In the genomic region with DNA sequence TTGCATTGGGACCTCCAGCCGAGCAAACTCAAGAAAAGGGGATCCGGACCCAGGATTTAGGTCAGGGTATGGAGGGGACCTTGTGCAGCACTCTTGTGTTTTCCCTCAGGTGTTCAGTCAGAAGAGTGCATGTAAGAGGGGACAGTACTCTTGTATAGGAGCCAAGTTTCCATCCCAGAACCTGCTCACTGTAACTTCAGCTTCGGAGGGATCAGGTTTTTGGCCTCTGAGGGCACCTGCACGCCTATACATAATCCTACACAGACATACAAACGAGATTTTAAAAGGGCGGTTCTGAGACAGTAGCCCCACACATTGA, we compare ENCODE assay signal across 8 mouse cellular contexts. TPM values are rescaled to one million over a fixed set of nuclear protein-coding genes. Genes with fewer than 3 reads are reported as not detected.
DNase-seq lines count a peak whose midpoint lies in the region; ATAC-seq and TF ChIP-seq lines count a peak whose summit lies in the region.

No protein-coding gene starts in this region.

- no peak for ATAC-seq in embryonic facial prominence, embryonic 12.5 days (ENCODE audit: insufficient number of reproducible peaks, insufficient read depth, low FRiP score, low TSS enrichment)
- ATAC-seq in intestine, embryonic 14.5 days (replicated peaks; ENCODE audit: low FRiP score, low TSS enrichment, low read depth) = no peak
- no peak for ATAC-seq in midbrain, postnatal 0 days (ENCODE audit: low FRiP score)

- H3K4me3 ChIP-seq in kidney, adult 2 months (ENCODE audit: insufficient read depth, low read depth, low read length) = no peak overlapping the region
- H3K4me3 ChIP-seq in embryonic facial prominence, embryonic 12.5 days = peak overlapping the region; percentile 29
- no peak overlapping the region for H3K4me3 ChIP-seq in intestine, embryonic 14.5 days (ENCODE audit: low read depth, low read length)
- H3K4me3 ChIP-seq in midbrain, postnatal 0 days (ENCODE audit: low read depth, low read length) = peak overlapping the region; percentile 79; the same call in 1 of the 2 replicates

- H3K9me3 ChIP-seq in embryonic facial prominence, embryonic 12.5 days = no peaks in the 10 kb centered on the region
- no peaks in the 10 kb centered on the region for H3K9me3 ChIP-seq in intestine, embryonic 14.5 days (ENCODE audit: control insufficient read depth, low read length)
- H3K9me3 ChIP-seq in midbrain, postnatal 0 days (ENCODE audit: low read length) = no peaks in the 10 kb centered on the region

- TF ChIP-seq POLR2A in kidney, adult 2 months (IDR thresholded peaks at IDR 0.05; ENCODE audit: low read depth, low read length) = no peak

- no peaks in the 10 kb centered on the region for H3K27me3 ChIP-seq in kidney, adult 2 months (replicated peaks; ENCODE audit: control insufficient read depth, insufficient read depth, low read length)
- no peaks in the 10 kb centered on the region for H3K27me3 ChIP-seq in embryonic facial prominence, embryonic 12.5 days
- H3K27me3 ChIP-seq in intestine, embryonic 14.5 days (replicated peaks; ENCODE audit: control insufficient read depth, insufficient read depth, low read length) = no peaks in the 10 kb centered on the region
- no peaks in the 10 kb centered on the region for H3K27me3 ChIP-seq in midbrain, postnatal 0 days (ENCODE audit: insufficient read depth, low read length)

- no peak for TF ChIP-seq CTCF in kidney, adult 2 months (conservative IDR thresholded peaks at IDR 0.05; ENCODE audit: insufficient read depth, insufficient read length, low read depth, low read length)
- no peak for TF ChIP-seq CTCF in midbrain, postnatal 0 days (IDR thresholded peaks at IDR 0.05)

- H3K4me2 ChIP-seq in embryonic facial prominence, embryonic 12.5 days (replicated peaks) = peak overlapping the region; percentile 88
- H3K4me2 ChIP-seq in intestine, embryonic 14.5 days (ENCODE audit: low read length) = peak overlapping the region; percentile 59
- peak overlapping the region; percentile 86; the same call in 1 of the 2 replicates for H3K4me2 ChIP-seq in midbrain, postnatal 0 days (ENCODE audit: low read depth, low read length, poor library complexity, severe bottlenecking)

- H3K9ac ChIP-seq in embryonic facial prominence, embryonic 12.5 days = peak overlapping the region; percentile 53; the same call in 1 of the 2 replicates
- no peak overlapping the region for H3K9ac ChIP-seq in intestine, embryonic 14.5 days (ENCODE audit: low read length)
- H3K9ac ChIP-seq in midbrain, postnatal 0 days (replicated peaks; ENCODE audit: low read length, poor library complexity, severe bottlenecking) = peak overlapping the region; percentile 62

- no peaks in the 10 kb centered on the region for H3K36me3 ChIP-seq in kidney, adult 2 months (ENCODE audit: control insufficient read depth, insufficient read depth, low read length)
- H3K36me3 ChIP-seq in embryonic facial prominence, embryonic 12.5 days = peaks cover 16% of the 10 kb centered on the region
- peaks cover 21% of the 10 kb centered on the region for H3K36me3 ChIP-seq in intestine, embryonic 14.5 days (ENCODE audit: control insufficient read depth, insufficient read depth, low read length)
- peaks cover 31% of the 10 kb centered on the region for H3K36me3 ChIP-seq in midbrain, postnatal 0 days (ENCODE audit: insufficient read depth, low read length)

- H3K4me1 ChIP-seq in kidney, adult 2 months (ENCODE audit: control insufficient read depth, insufficient read depth, low read length) = peaks cover 20% of the 10 kb centered on the region; the same call in 1 of the 2 replicates
- peaks cover 14% of the 10 kb centered on the region for H3K4me1 ChIP-seq in embryonic facial prominence, embryonic 12.5 days
- peaks cover 18% of the 10 kb centered on the region for H3K4me1 ChIP-seq in intestine, embryonic 14.5 days (replicated peaks; ENCODE audit: control insufficient read depth, insufficient read depth, low read length)
- H3K4me1 ChIP-seq in midbrain, postnatal 0 days (ENCODE audit: insufficient read depth, low read length) = peaks cover 6% of the 10 kb centered on the region; the same call in 1 of the 2 replicates

- 87% methylated on average over 6 of the region's 6 CpGs for WGBS in kidney, adult 2 months
- whole genome bisulfite sequencing in embryonic facial prominence, embryonic 12.5 days = 92% methylated on average over 6 of the region's 6 CpGs
- WGBS in intestine, embryonic 14.5 days = 94% methylated on average over 6 of the region's 6 CpGs
- 89% methylated on average over 6 of the region's 6 CpGs for WGBS in midbrain, postnatal 0 days

- DNase-seq in kidney, adult 2 months = no peak
- no peak for DNase-seq in kidney, adult 9 months
- DNase-seq in intestine, embryonic 14.5 days (ENCODE audit: low spot score) = no peak
- no peak for DNase-seq in midbrain, postnatal 0 days (ENCODE audit: low spot score)
- DNase-seq in gastrocnemius, adult 18-20 months (ENCODE audit: low spot score) = no peak
- DNase-seq in right cerebral cortex, postnatal 4 days = no peak
- DNase-seq in frontal cortex, postnatal 14 days (ENCODE audit: low spot score in 2 of 2) = no peak

- H3K27ac ChIP-seq in kidney, adult 2 months (ENCODE audit: insufficient read depth, low read depth, low read length) = peak overlapping the region; percentile 81
- peak overlapping the region; percentile 65; the same call in 1 of the 2 replicates for H3K27ac ChIP-seq in embryonic facial prominence, embryonic 12.5 days
- peak overlapping the region; percentile 44; the same call in 1 of the 2 replicates for H3K27ac ChIP-seq in intestine, embryonic 14.5 days (ENCODE audit: low read depth)
- peak overlapping the region; percentile 80; the same call in 1 of the 2 replicates for H3K27ac ChIP-seq in midbrain, postnatal 0 days (ENCODE audit: low read depth, low read length)

RNA-seq across cellular contexts. Expression of a gene that starts 0.8 kb away (rescaled TPM):
- polyA plus RNA-seq in kidney, adult 2 months (2012; rRNA removed) = 58.0 and 67.3 TPM in 2 replicates
- 147 TPM in 2 replicates for polyA plus RNA-seq in embryonic facial prominence, embryonic 12.5 days (2016; fragmentation: Nextera tagmentation; extraction: Ambion mirVana)
- polyA plus RNA-seq in intestine, embryonic 14.5 days (2014; fragmentation: Nextera tagmentation; extraction: Ambion mirVana) = 107 and 121 TPM in 2 replicates
- 68.8 and 72.7 TPM in 2 replicates for total RNA-seq in midbrain, postnatal 0 days (2014; rRNA removed)
- 45.5 and 46.0 TPM in 2 replicates for polyA plus RNA-seq in midbrain, postnatal 0 days (2015; fragmentation: Nextera tagmentation; extraction: Ambion mirVana)
- total RNA-seq in gastrocnemius, adult 18-20 months (2021) = 10 to 100 TPM; 20.2 to 21.1 TPM

RNA-seq across cellular contexts. Expression of a gene that starts 15.6 kb away (rescaled TPM):
- 20.0 and 23.1 TPM in 2 replicates for polyA plus RNA-seq in kidney, adult 2 months (2012; rRNA removed)
- polyA plus RNA-seq in embryonic facial prominence, embryonic 12.5 days (2016; fragmentation: Nextera tagmentation; extraction: Ambion mirVana) = 37.2 and 39.5 TPM in 2 replicates
- 36.6 and 38.0 TPM in 2 replicates for polyA plus RNA-seq in intestine, embryonic 14.5 days (2014; fragmentation: Nextera tagmentation; extraction: Ambion mirVana)
- total RNA-seq in midbrain, postnatal 0 days (2014; rRNA removed) = 164 and 176 TPM in 2 replicates
- polyA plus RNA-seq in midbrain, postnatal 0 days (2015; fragmentation: Nextera tagmentation; extraction: Ambion mirVana) = 164 and 174 TPM in 2 replicates
- 10 to 100 TPM; 13.4 to 16.3 TPM for total RNA-seq in gastrocnemius, adult 18-20 months (2021)

RNA-seq across cellular contexts. Expression of a gene that starts 15.7 kb away (rescaled TPM):
- polyA plus RNA-seq in kidney, adult 2 months (2012; rRNA removed) = 0.42 and 0.57 TPM in 2 replicates
- 0.09 TPM in 1 of 2 replicates, not detected in the other for polyA plus RNA-seq in embryonic facial prominence, embryonic 12.5 days (2016; fragmentation: Nextera tagmentation; extraction: Ambion mirVana)
- 0.37 and 0.89 TPM in 2 replicates for polyA plus RNA-seq in intestine, embryonic 14.5 days (2014; fragmentation: Nextera tagmentation; extraction: Ambion mirVana)
- 0.47 and 1.1 TPM in 2 replicates for total RNA-seq in midbrain, postnatal 0 days (2014; rRNA removed)
- 0.51 and 0.60 TPM in 2 replicates for polyA plus RNA-seq in midbrain, postnatal 0 days (2015; fragmentation: Nextera tagmentation; extraction: Ambion mirVana)
- not detected for total RNA-seq in gastrocnemius, adult 18-20 months (2021)

RNA-seq across cellular contexts. Expression of a gene that starts 45.7 kb away (rescaled TPM):
- polyA plus RNA-seq in kidney, adult 2 months (2012; rRNA removed) = 10.2 and 12.8 TPM in 2 replicates
- 15.2 and 15.5 TPM in 2 replicates for polyA plus RNA-seq in embryonic facial prominence, embryonic 12.5 days (2016; fragmentation: Nextera tagmentation; extraction: Ambion mirVana)
- 12.6 and 13.0 TPM in 2 replicates for polyA plus RNA-seq in intestine, embryonic 14.5 days (2014; fragmentation: Nextera tagmentation; extraction: Ambion mirVana)
- total RNA-seq in midbrain, postnatal 0 days (2014; rRNA removed) = 20.1 and 22.5 TPM in 2 replicates
- polyA plus RNA-seq in midbrain, postnatal 0 days (2015; fragmentation: Nextera tagmentation; extraction: Ambion mirVana) = 9.6 and 10.2 TPM in 2 replicates
- 1 to 10 TPM; 4.8 to 5.5 TPM for total RNA-seq in gastrocnemius, adult 18-20 months (2021)

RNA-seq across cellular contexts. Expression of a gene that starts 53.2 kb away (rescaled TPM):
- polyA plus RNA-seq in kidney, adult 2 months (2012; rRNA removed) = not detected in 2 replicates
- 0.10 and 0.23 TPM in 2 replicates for polyA plus RNA-seq in embryonic facial prominence, embryonic 12.5 days (2016; fragmentation: Nextera tagmentation; extraction: Ambion mirVana)
- polyA plus RNA-seq in intestine, embryonic 14.5 days (2014; fragmentation: Nextera tagmentation; extraction: Ambion mirVana) = 0.09 TPM in 1 of 2 replicates, not detected in the other
- total RNA-seq in midbrain, postnatal 0 days (2014; rRNA removed) = 0.33 and 1.0 TPM in 2 replicates
- polyA plus RNA-seq in midbrain, postnatal 0 days (2015; fragmentation: Nextera tagmentation; extraction: Ambion mirVana) = 0.22 and 0.23 TPM in 2 replicates
- under 1 TPM in 1 of 2 experiments, not detected in 1; 0.14 TPM for total RNA-seq in gastrocnemius, adult 18-20 months (2021)

Comparison
In these comparisons a context has a peak if more than half of its experiments do, and no peak if none do; other contexts are left out.
1. H3K4me3 ChIP-seq: peak in embryonic facial prominence, embryonic 12.5 days (single experiment) and midbrain, postnatal 0 days (single experiment); none in kidney, adult 2 months (single experiment) and intestine, embryonic 14.5 days (single experiment).
2. Peak in every context shown above with its lines, with median percentiles within 50 percentile points of each other: H3K27ac ChIP-seq and H3K4me2 ChIP-seq.